Comparison of ENCODE assay signal across 9 mouse cellular contexts in genomic region chr2:116058511-116058910, GRCm38 (mm10). TPM values are rescaled to one million over a fixed set of nuclear protein-coding genes. Genes with fewer than 3 reads are reported as not detected.
DNase-seq lines count a peak whose midpoint lies in the region; ATAC-seq and TF ChIP-seq lines count a peak whose summit lies in the region.
"Had no signal": no experiment of that assay in that cellular context is flagged by ENCODE, and none has a peak within 500 bp of the region (broad histone marks: within the 10 kb centered on the region; RNA-seq: fewer than 3 reads in every experiment).

No protein-coding gene starts in this region.

- peaks cover 19 to 54% of the 10 kb centered on the region in 2 experiments for H3K4me1 ChIP-seq in heart, embryonic 14.5 days (ENCODE audit: control insufficient read depth in 2 of 2, insufficient read depth in 2 of 2, low read length in 2 of 2)
- H3K4me1 ChIP-seq in heart, adult 2 months (ENCODE audit: control insufficient read depth, insufficient read depth, low read length) = peaks cover 2% of the 10 kb centered on the region
- H3K4me1 ChIP-seq in cortical plate, adult 2 months (ENCODE audit: control insufficient read depth, insufficient read depth, low read length) = no peaks in the 10 kb centered on the region
- H3K4me1 ChIP-seq in hindbrain, embryonic 11.5 days (replicated peaks; ENCODE audit: control insufficient read depth, insufficient read depth, low read length) = peaks cover 9% of the 10 kb centered on the region
- peaks cover 65% of the 10 kb centered on the region for H3K4me1 ChIP-seq in midbrain, embryonic 13.5 days (replicated peaks)

- peak overlapping the region; percentile 93 for H3K4me2 ChIP-seq in heart, embryonic 14.5 days (ENCODE audit: low read length)
- H3K4me2 ChIP-seq in hindbrain, embryonic 11.5 days (replicated peaks; ENCODE audit: low read depth, low read length) = peak overlapping the region; percentile 66
- H3K4me2 ChIP-seq in midbrain, embryonic 13.5 days (replicated peaks) = peak overlapping the region; percentile 71

- peak overlapping the region; percentile 37 to 46; a peak in 1 of 4 replicates for H3K27ac ChIP-seq in heart, embryonic 14.5 days (replicated peaks in 1 of 2; ENCODE audit: control insufficient read depth in 1 of 2, insufficient read depth in 1 of 2, low read depth in 2 of 2, low read length in 2 of 2)
- H3K27ac ChIP-seq in heart, adult 2 months = no peak overlapping the region; the same call in 1 of the 2 replicates
- H3K27ac ChIP-seq in cortical plate, adult 2 months (ENCODE audit: insufficient read depth, low read length) = no peak overlapping the region
- H3K27ac ChIP-seq in hindbrain, embryonic 11.5 days (ENCODE audit: low read depth, low read length) = no peak overlapping the region
- H3K27ac ChIP-seq in midbrain, embryonic 13.5 days = no peak overlapping the region

- H3K79me2 ChIP-seq in heart, adult 2 months (replicated peaks; ENCODE audit: control insufficient read depth, insufficient read depth, low read length) = no peaks in the 10 kb centered on the region

- no peak for ATAC-seq in heart, embryonic 14.5 days (ENCODE audit: insufficient number of reproducible peaks, insufficient read depth, low FRiP score, low read depth)
- ATAC-seq in hindbrain, embryonic 11.5 days (ENCODE audit: low FRiP score) = no peak
- ATAC-seq in midbrain, embryonic 13.5 days = no peak
- no peak for ATAC-seq in frontal cortex, adult (ENCODE audit: low TSS enrichment)

- H3K9ac ChIP-seq in heart, embryonic 14.5 days (ENCODE audit: low read length) = peak overlapping the region; percentile 64
- H3K9ac ChIP-seq in heart, adult 2 months (ENCODE audit: low read depth, low read length) = no peak overlapping the region
- peak overlapping the region; percentile 100; the same call in 1 of the 2 replicates for H3K9ac ChIP-seq in hindbrain, embryonic 11.5 days (ENCODE audit: low read depth, low read length)
- peak overlapping the region; percentile 95 for H3K9ac ChIP-seq in midbrain, embryonic 13.5 days (replicated peaks)

- intact Hi-C loops in heart, adult 2 months (cut with DNase I) = no loop called here
- intact Hi-C loops in left cerebral cortex, postnatal 25 days (cut with DNase I) = no loop called here

- TF ChIP-seq CTCF in heart, adult 2 months (IDR thresholded peaks at IDR 0.05) = no peak
- TF ChIP-seq CTCF in cortical plate, adult 2 months (IDR thresholded peaks at IDR 0.05; ENCODE audit: extremely low read depth, insufficient read depth, low read length) = no peak

- WGBS in heart, embryonic 14.5 days = 61% methylated on average over 9 of the region's 9 CpGs
- 62% methylated on average over 9 of the region's 9 CpGs for WGBS in heart, adult 2 months
- WGBS in hindbrain, embryonic 11.5 days = 46% methylated on average over 9 of the region's 9 CpGs
- WGBS in midbrain, embryonic 13.5 days = 64% methylated on average over 9 of the region's 9 CpGs

- no peak for TF ChIP-seq POLR2A in heart, adult 2 months (IDR thresholded peaks at IDR 0.05; ENCODE audit: insufficient read depth, low read depth, low read length)
- TF ChIP-seq POLR2A in cortical plate, adult 2 months (IDR thresholded peaks at IDR 0.05; ENCODE audit: extremely low read depth, insufficient read depth, low read length) = no peak

- H3K27me3 ChIP-seq in heart, embryonic 14.5 days (ENCODE audit: control insufficient read depth, insufficient read depth, low read length) = no peaks in the 10 kb centered on the region
- no peaks in the 10 kb centered on the region for H3K27me3 ChIP-seq in heart, adult 2 months (ENCODE audit: control insufficient read depth, insufficient read depth, low read length)
- H3K27me3 ChIP-seq in hindbrain, embryonic 11.5 days (ENCODE audit: control insufficient read depth, insufficient read depth, low read length) = no peaks in the 10 kb centered on the region
- H3K27me3 ChIP-seq in midbrain, embryonic 13.5 days = peaks cover 35% of the 10 kb centered on the region

- no peak for TF ChIP-seq EP300 in heart, adult 2 months (IDR thresholded peaks at IDR 0.05; ENCODE audit: insufficient read depth, low read depth, low read length)

- no peaks in the 10 kb centered on the region for H3K9me3 ChIP-seq in heart, embryonic 14.5 days (ENCODE audit: control insufficient read depth, low read length)
- H3K9me3 ChIP-seq in hindbrain, embryonic 11.5 days (ENCODE audit: control insufficient read depth, low read length) = no peaks in the 10 kb centered on the region
- no peaks in the 10 kb centered on the region for H3K9me3 ChIP-seq in midbrain, embryonic 13.5 days

- H3K36me3 ChIP-seq in heart, embryonic 14.5 days (ENCODE audit: control insufficient read depth, insufficient read depth, low read length) = peaks cover 40% of the 10 kb centered on the region
- peaks cover 3% of the 10 kb centered on the region for H3K36me3 ChIP-seq in heart, adult 2 months (ENCODE audit: control insufficient read depth, insufficient read depth, low read length)
- H3K36me3 ChIP-seq in hindbrain, embryonic 11.5 days (ENCODE audit: control insufficient read depth, insufficient read depth, low read length) = no peaks in the 10 kb centered on the region
- H3K36me3 ChIP-seq in midbrain, embryonic 13.5 days = no peaks in the 10 kb centered on the region

- H3K4me3 ChIP-seq in heart, embryonic 14.5 days (ENCODE audit: control insufficient read depth in 1 of 2, insufficient read depth in 1 of 2, low read depth in 1 of 2, low read length in 2 of 2) = peak overlapping the region; percentile 13 to 23; a peak in 3 of 4 replicates
- H3K4me3 ChIP-seq in heart, adult 2 months = no peak overlapping the region
- peak overlapping the region; percentile 21; the same call in 1 of the 2 replicates for H3K4me3 ChIP-seq in cortical plate, adult 2 months (ENCODE audit: insufficient read depth, low read length)
- peak overlapping the region; percentile 90 for H3K4me3 ChIP-seq in hindbrain, embryonic 11.5 days (ENCODE audit: low read depth, low read length)
- H3K4me3 ChIP-seq in midbrain, embryonic 13.5 days (replicated peaks) = peak overlapping the region; percentile 71

- DNase-seq in heart, adult 2 months = no peak
- DNase-seq in hindbrain, embryonic 11.5 days (ENCODE audit: low spot score) = no peak
- DNase-seq in left cerebral cortex, postnatal 25 days (ENCODE audit: low spot score in 2 of 2) = no peak
- DNase-seq in cerebellum, postnatal 25 days = no peak
- DNase-seq: lung, postnatal 14 days had no signal

RNA-seq across cellular contexts. Expression of gene Meis2, which starts 7.1 kb away (rescaled TPM):
- 30.8 and 30.9 TPM in 2 replicates for polyA plus RNA-seq in heart, embryonic 14.5 days (2014; fragmentation: Nextera tagmentation; extraction: Ambion mirVana)
- total RNA-seq in heart, adult 2 months (2021) = 10 to 100 TPM; 24.9 to 30.4 TPM
- 16.9 and 22.4 TPM in 2 replicates for polyA plus RNA-seq in heart, adult 2 months (2012; rRNA removed)
- 62.9 and 86.1 TPM in 2 replicates for polyA plus RNA-seq in cortical plate, adult 2 months (2012; rRNA removed)
- polyA plus RNA-seq in hindbrain, embryonic 11.5 days (2014; fragmentation: Nextera tagmentation; extraction: Ambion mirVana) = 121 and 142 TPM in 2 replicates
- 69.4 and 79.0 TPM in 2 replicates for polyA plus RNA-seq in midbrain, embryonic 13.5 days (2015; fragmentation: Nextera tagmentation; extraction: Ambion mirVana)
- total RNA-seq in left cerebral cortex, postnatal 25 days (2021) = 100 to 1,000 TPM in 1 of 2 experiments, 10 to 100 TPM in 1; 94.3 to 130 TPM

Comparison
In these comparisons a context has a peak if more than half of its experiments do, and no peak if none do; other contexts are left out.
1. H3K27ac ChIP-seq: peak in heart, embryonic 14.5 days (2 of 2); none in heart, adult 2 months (single experiment), cortical plate, adult 2 months (single experiment), hindbrain, embryonic 11.5 days (single experiment) and midbrain, embryonic 13.5 days (single experiment).
2. Peak in every context shown above with its lines, with median percentiles within 50 percentile points of each other: H3K4me2 ChIP-seq.